Mouse (Mus musculus) layer of hippocampus, adult 2 months (tissue): ENCODE results near the gene Gm9602. TPM values are rescaled to one million over a fixed set of nuclear protein-coding genes. Genes with fewer than 3 reads are reported as not detected.
"Not testable (repeated sequence)": the region's sequence is repeated elsewhere in the genome, so short reads cannot be mapped to it uniquely, and the experiment has no call there.

Experiments
- DNase-seq, 2 experiments: peaks; one replicate each; pipeline ENCODE4 v3.0.0; 2022; ENCODE audit warnings: low spot score in 2 of 2
- H3K27ac ChIP-seq: fragments of 200-600 bp; 2 replicates; pipeline ENCODE4 v1.8.1; 2022
- H3K4me3 ChIP-seq: fragments of 200-600 bp; 2 replicates; pipeline ENCODE4 v1.8.1; 2022; ENCODE audit warnings: mild to moderate bottlenecking
- long read RNA-seq, 2 experiments: library from polyadenylated mRNA; stranded (forward); transcript quantifications; one replicate each; pipeline ENCODE4 v2.0.0; 2021; ENCODE audit warnings: borderline mapping rate in 2 of 2
- total RNA-seq, 2 experiments: library from RNA; stranded (reverse); gene quantifications; 2 replicates each; pipeline ENCODE4 v1.2.3; 2021

Gene Gm9602
- total RNA-seq = not detected
- long read RNA-seq, experiment 1 = 0 reads
- long read RNA-seq, experiment 2 = 0 reads

DNA sequence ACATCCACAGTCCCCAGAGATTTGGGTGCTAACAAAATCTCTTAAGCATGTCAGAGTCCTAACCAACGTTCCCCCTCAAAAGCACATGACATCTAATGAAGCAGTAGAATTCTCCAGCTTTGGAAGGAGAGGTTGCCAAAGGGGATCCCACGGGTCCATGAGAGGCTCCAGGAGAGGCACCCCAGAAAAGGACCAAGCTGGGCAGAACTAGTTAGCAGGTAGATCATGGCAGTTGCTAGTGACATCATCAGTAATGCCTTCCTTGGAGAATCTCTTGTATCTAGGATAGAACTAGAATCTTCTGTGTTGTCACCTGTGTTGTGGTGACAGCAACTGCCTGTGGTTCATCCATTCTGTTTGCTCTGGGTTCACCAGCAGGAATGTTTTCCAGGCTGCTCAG is at the start of gene Gm9602:
TSS of gene Gm9602 (plus strand) at position 301 of the 400 bp plus-strand sequence.
- not testable (repeated sequence) for DNase-seq, H3K4me3 ChIP-seq, H3K27ac ChIP-seq

DNA sequence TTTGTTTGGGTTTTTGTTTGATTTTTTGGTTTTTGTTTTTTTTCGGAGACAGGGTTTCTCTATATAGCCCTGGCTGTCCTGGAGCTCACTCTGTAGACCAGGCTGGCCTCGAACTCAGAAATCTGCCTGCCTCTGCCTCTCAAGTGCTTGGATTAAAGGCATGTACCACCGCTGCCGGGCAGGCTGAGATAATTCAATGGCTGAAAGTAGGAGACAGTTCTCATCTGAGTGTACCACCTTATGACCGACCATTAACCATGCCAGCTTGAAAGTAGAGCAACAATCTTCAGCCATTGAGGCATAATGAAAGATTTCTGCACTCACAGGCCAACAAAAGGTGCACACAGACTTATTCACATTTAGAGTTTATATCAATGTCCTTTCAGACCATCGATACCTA is 30.3 kb downstream of the Gm9602 start:
- not testable (repeated sequence) for DNase-seq

DNA sequence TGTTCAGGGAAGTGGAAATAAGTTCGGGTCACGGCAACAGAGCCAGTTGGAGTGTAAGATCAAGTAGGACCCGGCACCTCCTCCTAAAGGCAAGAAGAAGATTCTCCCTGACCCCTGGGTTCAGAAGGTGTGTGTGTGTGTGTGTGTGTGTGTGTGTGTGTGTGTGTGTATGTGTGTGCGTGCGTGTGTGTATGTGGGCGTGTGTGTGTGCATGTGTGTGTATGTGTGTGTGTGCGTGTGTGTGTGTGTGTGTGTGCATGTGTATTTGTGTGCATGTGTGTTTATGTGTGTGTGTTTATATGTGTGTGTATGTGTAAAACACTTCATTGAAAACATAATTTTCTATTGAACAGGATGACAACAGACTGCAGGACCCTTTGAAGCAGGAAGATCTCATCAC is 45.8 kb downstream of the Gm9602 start:
- not testable (repeated sequence) for H3K27ac ChIP-seq, H3K4me3 ChIP-seq, DNase-seq

More for the DNA sequence above, 30.3 kb downstream of the Gm9602 start:
- not testable (repeated sequence) for H3K4me3 ChIP-seq, H3K27ac ChIP-seq

Other genes with a start within 250 kb of the Gm9602 start
- gene Gm3047, start 220.9 kb upstream of the Gm9602 start, total RNA-seq = not detected
- under 1 TPM; 0.37 to 0.87 TPM for gene Gm8159, start 144.0 kb upstream of the Gm9602 start, total RNA-seq
- gene Gm3239, start 112.1 kb upstream of the Gm9602 start, total RNA-seq = under 1 TPM in 1 of 2 experiments, not detected in 1; 0.37 TPM
- not detected for gene Gm7876, start 67.1 kb upstream of the Gm9602 start, total RNA-seq
- under 1 TPM in 1 of 2 experiments, not detected in 1; 0.51 TPM for gene Gm3252, start 49.6 kb upstream of the Gm9602 start, total RNA-seq
- not detected for gene Gm3269, start 61.8 kb downstream of the Gm9602 start, total RNA-seq
- 10 to 100 TPM in 1 of 2 experiments, 1 to 10 TPM in 1; 8.4 to 13.3 TPM for gene Gm3264, start 79.2 kb downstream of the Gm9602 start, total RNA-seq
- gene Gm3278, start 116.1 kb downstream of the Gm9602 start, total RNA-seq = not detected
- gene Gm8297, start 207.6 kb downstream of the Gm9602 start, total RNA-seq = not detected
- gene Gm3298, start 239.6 kb downstream of the Gm9602 start, total RNA-seq = not detected